Mouse (Mus musculus): Measurements from ENCODE around the gene Pax7. TPM values are rescaled to one million over a fixed set of nuclear protein-coding genes. Genes with fewer than 3 reads are reported as not detected.

The Pax7 gene
- polyA plus RNA-seq, 1 experiment from 2014 or later, result 0.02 TPM

DNA sequence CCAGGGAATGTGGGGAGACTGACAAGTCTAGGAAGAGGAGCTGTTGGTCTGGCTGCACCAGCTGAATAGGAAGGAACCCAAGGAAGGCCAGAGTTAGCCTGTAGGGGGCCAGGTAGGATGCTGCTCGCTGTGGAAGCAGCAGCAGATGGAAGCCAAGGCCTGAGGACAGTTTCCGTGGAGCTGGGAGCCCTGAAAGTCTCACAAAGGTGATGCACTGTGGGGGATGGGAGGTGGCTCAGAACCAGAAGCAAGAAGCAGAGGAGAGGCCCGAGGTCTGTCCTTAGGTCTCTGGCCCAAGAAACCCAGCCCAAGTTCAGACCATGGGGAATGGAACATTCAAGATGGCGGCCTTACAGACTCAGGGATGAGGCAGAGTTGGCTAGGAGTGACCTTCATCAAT lies 109.0 kb downstream of the Pax7 start:
- ATAC-seq (ENCODE audit: borderline replicate concordance, extremely low read depth, low FRiP score, low TSS enrichment), result no peak
- peaks cover 14% of the 10 kb centered on the region for H3K27me3 ChIP-seq
- H3K9ac ChIP-seq, result no peak overlapping the region
- no peak overlapping the region for H3K4me3 ChIP-seq
- H3K9me3 ChIP-seq, result no peaks in the 10 kb centered on the region
- H3K36me3 ChIP-seq, result no peaks in the 10 kb centered on the region
- H3K4me1 ChIP-seq, result no peaks in the 10 kb centered on the region
- no peak overlapping the region for H3K4me2 ChIP-seq
- 42% methylated on average over 4 of the region's 4 CpGs for WGBS
- no peak overlapping the region for H3K27ac ChIP-seq

DNA sequence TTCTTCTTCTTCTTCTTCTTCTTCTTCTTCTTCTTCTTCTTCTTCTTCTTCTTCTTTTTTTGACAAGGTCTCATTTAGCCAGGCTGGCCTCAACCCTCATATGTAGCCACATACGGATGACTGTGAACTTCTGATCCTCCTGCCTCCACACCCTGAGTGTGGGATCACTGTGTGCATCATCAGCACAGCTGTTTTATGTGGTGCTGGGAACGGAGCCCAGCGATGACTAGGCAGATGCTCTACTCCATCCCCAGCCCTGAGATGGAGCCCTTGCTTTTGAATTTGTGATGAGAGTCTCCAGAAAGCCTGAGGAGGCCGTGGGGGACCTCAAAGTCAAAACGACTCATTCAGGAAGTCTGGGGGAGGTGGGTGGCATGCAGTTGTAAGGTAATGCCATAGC lies 114.3 kb downstream of the Pax7 start:
- no peak for ATAC-seq (ENCODE audit: borderline replicate concordance, extremely low read depth, low FRiP score, low TSS enrichment)
- no peak overlapping the region for H3K9ac ChIP-seq
- H3K4me2 ChIP-seq, result no peak overlapping the region
- no peaks in the 10 kb centered on the region for H3K4me1 ChIP-seq
- peaks cover 3% of the 10 kb centered on the region; the same call in 1 of the 2 replicates for H3K27me3 ChIP-seq
- no peak overlapping the region for H3K27ac ChIP-seq
- H3K36me3 ChIP-seq, result no peaks in the 10 kb centered on the region
- WGBS, result 77% methylated on average over 5 of the region's 5 CpGs
- no peak overlapping the region for H3K4me3 ChIP-seq
- H3K9me3 ChIP-seq, result no peaks in the 10 kb centered on the region

DNA sequence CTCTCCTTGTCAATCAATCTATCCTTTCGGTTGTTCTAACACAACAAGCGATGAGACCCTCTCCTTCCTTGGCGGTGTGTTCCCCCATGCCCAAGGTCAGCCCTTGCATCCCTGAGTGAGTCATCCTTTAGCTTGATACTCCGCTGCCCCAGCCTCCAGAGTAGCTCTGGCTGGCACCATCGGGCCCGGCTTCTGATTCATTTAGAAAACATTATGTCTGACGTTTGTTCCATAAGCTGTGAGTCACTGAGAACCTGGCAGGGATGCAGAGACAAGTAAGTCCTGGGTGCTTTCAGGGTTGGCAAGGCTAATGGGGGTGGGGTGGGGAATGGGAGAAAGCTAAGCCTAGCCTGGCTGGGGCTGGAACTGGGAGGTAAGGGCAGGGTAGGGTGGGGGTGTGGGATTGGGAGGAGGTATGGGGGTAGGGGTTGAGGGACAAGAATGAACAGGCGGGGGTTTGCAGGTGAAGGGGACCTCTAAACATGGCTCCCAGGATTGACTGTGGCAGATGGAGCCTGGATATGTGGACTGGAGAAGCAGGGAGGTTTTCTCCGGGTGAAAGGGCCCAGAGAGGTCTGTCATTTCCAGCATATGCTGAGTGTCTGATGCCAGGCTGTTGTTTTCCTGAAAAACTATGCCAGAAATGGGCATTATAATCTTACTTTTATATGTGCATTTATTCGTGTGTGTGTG lies 116.7 kb downstream of the Pax7 start:
- WGBS, result 74% methylated on average over 10 of the region's 10 CpGs
- no peaks in the 10 kb centered on the region for H3K36me3 ChIP-seq

DNA sequence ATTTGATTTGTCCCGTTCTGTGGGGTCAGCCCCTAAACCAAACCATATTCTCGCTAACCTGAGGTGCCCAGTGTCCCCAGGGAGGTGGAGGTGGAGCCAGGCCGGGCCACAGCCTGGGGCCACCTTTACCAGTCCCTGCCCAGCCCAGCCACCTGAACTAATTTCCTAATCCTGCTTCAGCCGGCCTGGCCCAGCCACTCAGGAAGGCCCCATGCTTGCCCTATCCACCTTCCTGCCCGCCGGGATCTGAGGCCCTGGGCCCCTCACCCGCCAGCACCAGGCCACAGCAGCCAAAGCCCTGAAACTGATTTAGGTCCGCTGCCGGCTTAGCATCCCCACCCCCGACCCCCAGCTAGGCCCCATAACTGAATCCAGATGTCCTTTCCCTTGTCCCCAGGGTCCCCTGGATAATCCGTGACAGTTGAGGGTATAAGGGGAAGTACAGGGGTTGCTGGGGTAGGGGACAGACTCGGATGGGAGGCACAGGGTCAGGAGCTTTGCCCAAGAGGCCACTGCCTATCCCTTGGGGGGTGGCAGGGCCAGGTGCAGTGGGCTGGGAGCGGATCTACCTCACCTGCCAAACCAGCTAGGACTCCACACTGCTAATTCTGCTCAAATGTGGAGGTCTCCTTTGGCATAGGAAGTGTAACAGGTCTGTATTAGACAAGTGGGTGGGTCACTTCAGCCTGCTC lies 117.9 kb downstream of the Pax7 start:
- Histone ChIP-seq H3K9me3 (no peaks in the 10 kb centered on the region), H3K4me1 (no peaks in the 10 kb centered on the region), H3K4me3 (no peak overlapping the region), H3K27ac (no peak overlapping the region), H3K27me3 (no peaks in the 10 kb centered on the region), H3K36me3 (no peaks in the 10 kb centered on the region), H3K9ac (no peak overlapping the region), H3K4me2 (no peak overlapping the region)
- WGBS, result 32% methylated on average over 13 of the region's 13 CpGs
- ATAC-seq (ENCODE audit: borderline replicate concordance, extremely low read depth, low FRiP score, low TSS enrichment), result no peak; the same call in 1 of the 2 replicates

More for the DNA sequence above, 116.7 kb downstream of the Pax7 start:
- no peaks in the 10 kb centered on the region for H3K4me1 ChIP-seq
- H3K27me3 ChIP-seq, result no peaks in the 10 kb centered on the region
- no peak overlapping the region for H3K9ac ChIP-seq
- no peak overlapping the region for H3K4me2 ChIP-seq
- no peak overlapping the region for H3K4me3 ChIP-seq
- no peak for ATAC-seq (ENCODE audit: borderline replicate concordance, extremely low read depth, low FRiP score, low TSS enrichment)
- no peaks in the 10 kb centered on the region for H3K9me3 ChIP-seq
- no peak overlapping the region for H3K27ac ChIP-seq

DNA sequence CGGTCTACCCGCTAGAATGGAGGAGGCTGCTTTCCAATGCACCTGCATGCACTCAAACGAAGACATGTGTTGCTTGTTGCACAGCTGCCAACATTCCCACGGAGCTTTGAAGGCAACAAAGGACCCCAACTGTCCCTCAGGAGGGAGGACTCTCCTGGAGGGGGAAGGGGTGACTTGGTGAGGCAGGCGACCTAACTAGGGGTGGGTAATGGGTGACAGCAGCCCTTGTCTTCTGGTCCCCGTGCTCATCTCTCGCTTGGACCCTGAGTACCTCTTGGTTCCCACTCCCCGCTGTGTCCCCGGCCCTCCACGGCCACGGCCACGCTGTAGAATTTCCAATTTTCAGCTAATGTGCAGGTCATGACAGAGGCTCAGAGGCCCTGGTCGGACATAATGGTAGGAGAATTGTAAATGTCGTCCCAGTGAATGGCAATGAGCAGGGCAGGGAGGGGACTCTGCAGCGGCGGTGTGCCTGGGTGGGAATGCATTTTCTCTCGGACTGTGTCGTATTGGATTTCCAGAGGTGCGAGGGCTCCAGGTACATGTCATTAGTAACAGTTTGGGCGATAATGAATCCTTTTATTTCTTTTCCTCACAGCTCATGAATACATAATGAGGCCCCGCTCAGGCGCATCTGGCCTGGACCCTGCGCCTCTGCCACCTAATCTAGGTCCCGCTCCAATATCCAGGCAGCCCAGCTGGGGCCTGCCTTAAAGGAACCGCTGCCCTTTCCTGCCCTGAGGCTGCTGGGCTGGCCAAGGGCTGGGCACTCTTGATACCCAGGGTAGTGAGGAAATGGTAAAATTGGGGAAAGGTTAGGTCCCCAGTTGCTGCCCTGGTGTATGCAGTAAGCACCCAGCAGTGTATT lies 122.6 kb downstream of the Pax7 start:
- Histone ChIP-seq H3K36me3 (no peaks in the 10 kb centered on the region), H3K27me3 (no peaks in the 10 kb centered on the region; the same call in 1 of the 2 replicates), H3K9ac (no peak overlapping the region), H3K9me3 (no peaks in the 10 kb centered on the region), H3K27ac (no peak overlapping the region), H3K4me2 (no peak overlapping the region), H3K4me1 (no peaks in the 10 kb centered on the region), H3K4me3 (no peak overlapping the region)
- 47% methylated on average over 25 of the region's 25 CpGs for WGBS
- ATAC-seq (ENCODE audit: borderline replicate concordance, extremely low read depth, low FRiP score, low TSS enrichment), result no peak

DNA sequence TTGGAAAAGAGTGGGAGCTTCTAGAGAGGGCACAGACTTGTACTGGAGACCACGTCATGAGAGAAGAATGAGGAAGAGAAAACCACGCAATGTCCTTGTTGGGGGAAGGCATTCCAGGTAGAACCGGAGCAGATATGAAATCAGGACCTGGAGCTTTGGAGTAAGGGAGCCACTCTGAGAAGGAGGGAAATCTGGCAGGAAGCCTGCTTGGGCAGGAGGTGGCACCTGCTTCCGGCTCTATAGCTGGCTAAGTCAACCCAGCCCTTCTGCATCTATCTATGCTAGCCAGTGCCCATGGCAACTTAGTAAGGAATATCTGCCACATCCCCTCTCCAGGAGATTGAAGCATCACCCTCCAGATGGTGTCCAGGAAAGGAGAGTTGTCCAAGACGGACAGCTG lies 127.3 kb downstream of the Pax7 start:
- no peaks in the 10 kb centered on the region; the same call in 1 of the 2 replicates for H3K27me3 ChIP-seq
- H3K9me3 ChIP-seq, result no peaks in the 10 kb centered on the region
- WGBS, result 71% methylated on average over 5 of the region's 5 CpGs
- H3K4me1 ChIP-seq, result no peaks in the 10 kb centered on the region
- H3K4me3 ChIP-seq, result no peak overlapping the region
- H3K36me3 ChIP-seq, result no peaks in the 10 kb centered on the region
- no peak overlapping the region for H3K27ac ChIP-seq
- no peak overlapping the region for H3K9ac ChIP-seq
- no peak for ATAC-seq (ENCODE audit: borderline replicate concordance, extremely low read depth, low FRiP score, low TSS enrichment)
- no peak overlapping the region for H3K4me2 ChIP-seq

DNA sequence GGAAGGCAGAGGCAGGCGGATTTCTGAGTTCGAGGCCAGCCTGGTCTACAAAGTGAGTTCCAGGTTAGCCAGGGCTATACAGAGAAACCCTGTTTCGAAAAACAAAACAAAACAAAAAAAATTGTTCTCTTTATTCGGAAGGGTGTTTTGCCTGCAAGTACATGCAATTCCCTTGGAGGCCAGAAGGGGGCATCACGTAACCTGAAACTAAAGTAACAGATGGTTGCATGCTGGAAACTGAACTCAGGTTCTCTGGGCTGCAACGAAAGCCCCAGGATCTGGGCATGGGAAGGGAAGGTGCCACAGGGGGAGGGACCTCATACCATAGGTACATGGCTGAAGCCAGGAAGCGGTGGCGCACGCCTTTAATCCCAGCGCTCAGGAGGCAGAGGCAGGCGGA lies 129.9 kb downstream of the Pax7 start:
- H3K4me1 ChIP-seq, result no peaks in the 10 kb centered on the region
- no peak overlapping the region for H3K9ac ChIP-seq
- H3K36me3 ChIP-seq, result no peaks in the 10 kb centered on the region
- no peak overlapping the region for H3K4me2 ChIP-seq
- no peak overlapping the region for H3K4me3 ChIP-seq
- WGBS, result 80% methylated on average over 11 of the region's 11 CpGs
- H3K27me3 ChIP-seq, result no peaks in the 10 kb centered on the region; the same call in 1 of the 2 replicates
- no peak overlapping the region for H3K27ac ChIP-seq
- no peaks in the 10 kb centered on the region for H3K9me3 ChIP-seq
- ATAC-seq (ENCODE audit: borderline replicate concordance, extremely low read depth, low FRiP score, low TSS enrichment), result no peak

DNA sequence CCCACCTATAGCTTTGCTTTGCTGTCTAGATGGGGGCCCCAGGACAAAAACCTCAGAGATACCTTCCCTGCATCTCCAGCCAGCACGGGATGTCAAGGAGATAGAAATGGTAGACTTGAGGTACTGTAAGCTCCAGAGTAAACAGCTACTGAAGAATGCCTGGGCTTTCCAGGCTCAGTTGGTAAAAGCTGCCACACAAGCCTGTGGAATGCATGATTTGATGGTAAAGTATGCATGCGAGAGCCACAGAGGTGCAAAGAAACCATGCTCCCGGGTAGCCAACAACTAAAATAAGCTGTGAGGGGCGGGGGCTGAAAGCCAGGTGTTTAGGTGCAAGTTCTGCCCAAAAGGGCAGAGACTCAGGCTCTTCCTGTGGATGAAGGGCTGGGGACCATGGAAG lies 130.4 kb downstream of the Pax7 start:
- Histone ChIP-seq H3K4me2 (no peak overlapping the region), H3K4me3 (no peak overlapping the region), H3K9ac (no peak overlapping the region), H3K9me3 (no peaks in the 10 kb centered on the region), H3K27ac (no peak overlapping the region), H3K4me1 (no peaks in the 10 kb centered on the region), H3K27me3 (no peaks in the 10 kb centered on the region; the same call in 1 of the 2 replicates), H3K36me3 (no peaks in the 10 kb centered on the region)
- no peak for ATAC-seq (ENCODE audit: borderline replicate concordance, extremely low read depth, low FRiP score, low TSS enrichment)
- 39% methylated on average over 4 of the region's 4 CpGs for WGBS

DNA sequence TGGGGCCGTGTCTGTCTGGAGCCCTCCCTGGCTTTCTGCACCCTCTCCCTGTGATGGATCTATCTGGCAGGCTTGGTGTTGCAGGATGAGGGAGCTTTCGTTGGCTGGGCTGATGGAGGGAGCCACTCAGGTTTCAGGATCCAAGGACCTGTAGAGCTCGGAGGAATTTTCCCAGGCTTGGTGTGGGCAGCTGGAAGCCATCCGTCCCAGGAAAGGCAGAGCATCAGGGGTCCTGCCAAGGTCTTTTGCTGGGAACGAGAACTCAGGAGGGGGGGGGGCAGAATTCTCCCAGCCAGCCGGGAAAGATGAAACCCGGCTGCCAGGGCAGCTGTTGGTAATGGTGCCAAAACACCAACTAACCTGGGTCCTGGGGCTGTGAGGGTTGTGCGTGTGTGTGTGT lies 134.7 kb downstream of the Pax7 start:
- H3K27me3 ChIP-seq, result 0 out of 2 replicates have a peak, but pooled peaks cover 2% of the 10 kb centered on the region
- ATAC-seq (ENCODE audit: borderline replicate concordance, extremely low read depth, low FRiP score, low TSS enrichment), result no peak
- 36% methylated on average over 8 of the region's 8 CpGs for WGBS
- no peaks in the 10 kb centered on the region for H3K4me1 ChIP-seq
- no peaks in the 10 kb centered on the region for H3K9me3 ChIP-seq
- H3K4me3 ChIP-seq, result no peak overlapping the region
- no peak overlapping the region for H3K27ac ChIP-seq
- H3K4me2 ChIP-seq, result no peak overlapping the region
- no peak overlapping the region for H3K9ac ChIP-seq
- H3K36me3 ChIP-seq, result no peaks in the 10 kb centered on the region

DNA sequence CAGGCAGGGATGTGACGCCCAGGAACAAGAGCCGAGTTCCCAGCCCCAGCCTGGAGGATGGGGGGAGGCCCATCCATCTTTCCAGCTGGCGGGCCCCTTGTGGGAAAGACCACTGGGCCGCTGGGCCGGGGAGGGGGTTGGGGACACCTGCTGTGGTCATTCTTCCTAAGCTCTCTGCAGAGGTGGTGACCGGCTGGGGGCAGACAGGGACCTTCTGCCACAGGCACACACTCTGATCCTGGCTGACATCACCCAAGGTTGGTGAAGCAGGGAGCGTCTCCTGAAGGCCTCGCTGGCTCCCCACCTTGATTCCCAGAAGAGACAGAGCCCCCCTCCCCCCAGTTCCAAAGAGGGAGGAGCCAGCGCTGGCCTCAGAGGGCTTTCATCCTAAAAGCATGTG lies 135.6 kb downstream of the Pax7 start:
- 6% methylated on average over 9 of the region's 9 CpGs for WGBS
- H3K9me3 ChIP-seq, result no peaks in the 10 kb centered on the region
- no peak; the same call in 1 of the 2 replicates for ATAC-seq (ENCODE audit: borderline replicate concordance, extremely low read depth, low FRiP score, low TSS enrichment)

DNA sequence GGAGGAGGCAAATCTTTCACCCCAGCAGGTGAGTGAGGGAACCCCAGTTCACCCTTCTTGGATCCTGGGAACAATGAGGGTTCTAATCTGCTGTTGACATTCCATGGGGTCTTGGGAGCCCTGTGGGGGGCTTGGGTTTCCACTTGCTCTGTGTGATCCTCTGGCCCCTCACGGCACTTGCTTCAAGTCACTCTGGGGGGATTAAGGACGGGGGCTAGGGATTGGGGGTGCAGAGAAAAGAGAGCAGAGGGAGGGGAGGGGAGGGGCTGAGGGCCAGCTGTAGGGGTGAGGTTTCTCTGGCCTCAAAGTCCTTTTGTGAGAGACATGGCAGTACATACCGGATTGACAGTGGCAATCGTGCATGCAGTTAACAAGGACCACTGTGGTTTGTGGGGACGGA lies 140.0 kb downstream of the Pax7 start:
- Histone ChIP-seq H3K36me3 (no peaks in the 10 kb centered on the region), H3K4me1 (no peaks in the 10 kb centered on the region), H3K27ac (no peak overlapping the region), H3K4me3 (no peak overlapping the region), H3K4me2 (no peak overlapping the region), H3K9ac (no peak overlapping the region), H3K27me3 (peaks cover 12% of the 10 kb centered on the region; the same call in 1 of the 2 replicates), H3K9me3 (no peaks in the 10 kb centered on the region)
- ATAC-seq (ENCODE audit: borderline replicate concordance, extremely low read depth, low FRiP score, low TSS enrichment), result no peak
- 39% methylated on average over 5 of the region's 5 CpGs for WGBS

More for the DNA sequence above, 135.6 kb downstream of the Pax7 start:
- Histone ChIP-seq H3K27ac (no peak overlapping the region), H3K9ac (no peak overlapping the region), H3K4me2 (no peak overlapping the region), H3K27me3 (peaks cover 10% of the 10 kb centered on the region; the same call in 1 of the 2 replicates), H3K4me1 (no peaks in the 10 kb centered on the region), H3K4me3 (no peak overlapping the region), H3K36me3 (no peaks in the 10 kb centered on the region)
